Mouse (Mus musculus) ovary, postnatal 10 days (tissue): ENCODE measurements around the gene Nfia.

Experiments used
- DNase-seq: peaks from one replicate; pipeline ENCODE4 v3.0.0; 2022; ENCODE audit warnings: low spot score

Nfia gene

GRCm38 (mm10) chr4:97912155-97912554, 139.6 kb downstream of the Nfia start:
- no peak for DNase-seq

GRCm38 (mm10) chr4:97912560-97912959, 140.0 kb downstream of the Nfia start:
- no peak for DNase-seq

GRCm38 (mm10) chr4:97914348-97914747, 141.8 kb downstream of the Nfia start:
- DNase-seq: no peak

- no peak for DNase-seq
Observed at GRCm38 (mm10) chr4:97914761-97915160, 142.2 kb downstream of the Nfia start.

- DNase-seq: no peak
Observed at GRCm38 (mm10) chr4:97917568-97917967, 145.0 kb downstream of the Nfia start.

- no peak for DNase-seq
Observed at GRCm38 (mm10) chr4:97918675-97919074, 146.1 kb downstream of the Nfia start.

- no peak for DNase-seq
Observed at GRCm38 (mm10) chr4:97919773-97920172, 147.2 kb downstream of the Nfia start.

- no peak for DNase-seq
Observed at GRCm38 (mm10) chr4:97920287-97921079, 147.9 kb downstream of the Nfia start.

GRCm38 (mm10) chr4:97921682-97922081, 149.1 kb downstream of the Nfia start:
- DNase-seq: no peak

GRCm38 (mm10) chr4:97923248-97923647, 150.7 kb downstream of the Nfia start:
- DNase-seq: no peak

- DNase-seq: no peak
Observed at GRCm38 (mm10) chr4:97923876-97924316, 151.4 kb downstream of the Nfia start.

GRCm38 (mm10) chr4:97924414-97924813, 151.9 kb downstream of the Nfia start:
- DNase-seq: no peak

- no peak for DNase-seq
Observed at GRCm38 (mm10) chr4:97924855-97925254, 152.3 kb downstream of the Nfia start.

GRCm38 (mm10) chr4:97925644-97926043, 153.1 kb downstream of the Nfia start:
- DNase-seq: no peak

- DNase-seq: no peak
Observed at GRCm38 (mm10) chr4:97926607-97927308, 154.2 kb downstream of the Nfia start.

GRCm38 (mm10) chr4:97927309-97927656, 154.7 kb downstream of the Nfia start:
- DNase-seq: no peak

- no peak for DNase-seq
Observed at GRCm38 (mm10) chr4:97936371-97936770, 163.8 kb downstream of the Nfia start.

GRCm38 (mm10) chr4:97936912-97937311, 164.4 kb downstream of the Nfia start:
- DNase-seq: no peak

GRCm38 (mm10) chr4:97939492-97939891, 167.0 kb downstream of the Nfia start:
- no peak for DNase-seq

- no peak for DNase-seq
Observed at GRCm38 (mm10) chr4:97939920-97940520, 167.5 kb downstream of the Nfia start.

GRCm38 (mm10) chr4:97941616-97942015, 169.1 kb downstream of the Nfia start:
- no peak for DNase-seq

GRCm38 (mm10) chr4:97944309-97944708, 171.8 kb downstream of the Nfia start:
- no peak for DNase-seq

GRCm38 (mm10) chr4:97947484-97947883, 174.9 kb downstream of the Nfia start:
- DNase-seq: no peak
